Mouse (Mus musculus): ENCODE measurements around the gene Smim6.

DNA sequence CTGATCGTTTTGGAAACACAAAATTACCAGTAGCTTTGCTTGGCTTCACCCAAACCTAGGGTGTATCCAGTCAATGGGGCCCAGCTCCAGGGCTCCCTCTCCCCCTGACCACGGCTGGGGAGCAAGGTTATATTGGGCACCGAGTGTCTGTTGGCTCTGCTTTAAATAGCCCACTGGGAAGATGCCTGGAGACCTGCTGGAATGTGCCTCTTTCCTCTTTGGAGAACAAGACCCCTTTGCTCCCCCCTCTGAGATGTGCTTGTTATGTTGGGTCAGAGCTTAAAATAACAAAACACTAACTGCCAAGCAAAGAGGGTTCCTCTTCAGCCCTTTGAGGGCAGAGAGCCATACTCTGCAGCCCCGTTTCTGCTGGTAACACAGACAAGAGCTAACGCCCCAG lies 9.6 kb upstream of the Smim6 start:
- no peak for TF ChIP-seq CTCF (IDR thresholded peaks at IDR 0.05; ENCODE audit: low read depth, low read length)
- no peak for TF ChIP-seq GATA1 (IDR thresholded peaks at IDR 0.05; ENCODE audit: borderline replicate concordance, low read length)

Data from G1E (cell line).